Mouse (Mus musculus): ENCODE measurements around the gene Colgalt1.

GRCm38 (mm10) chr8:71577856-71578387 is 32.9 kb upstream of the Colgalt1 start:
- TF ChIP-seq CTCF (conservative IDR thresholded peaks at IDR 0.05; ENCODE audit: low read length) (no peak), POU5F1 (IDR thresholded peaks at IDR 0.05; ENCODE audit: borderline replicate concordance, low read length) (no peak), NANOG (IDR thresholded peaks at IDR 0.05; ENCODE audit: borderline replicate concordance, low read length) (no peak)
